Mouse (Mus musculus) MEL (cell line): ENCODE measurements around the gene Cwf19l1. TPM values are rescaled to one million over a fixed set of nuclear protein-coding genes. Genes with fewer than 3 reads are reported as not detected.

Source experiments
- DNase-seq: peaks from one replicate; pipeline ENCODE4 v3.0.0; 2011; ENCODE audit warnings: low read depth, low spot score
- H3K27ac ChIP-seq: 2 replicates; pipeline ENCODE4 v1.5.1; 2012; ENCODE audit warnings: low read depth, mild to moderate bottlenecking, control low read depth, low read length, moderate library complexity; ENCODE audit not compliant: control insufficient read depth
- H3K27me3 ChIP-seq, 2 experiments: fragments of 150-350 bp in 1 of 2; sonication (generic) in 1 of 2; 2 replicates each; pipeline ENCODE4 v1.6.1; 2012; ENCODE audit warnings: low read length in 2 of 2, mild to moderate bottlenecking in 2 of 2, improper control_type of control experiment in 1 of 2, moderate library complexity in 1 of 2; ENCODE audit not compliant: insufficient read depth in 2 of 2, control insufficient read depth in 1 of 2
- H3K36me3 ChIP-seq, 2 experiments: 2 replicates each; pipeline ENCODE4 v1.6.1; 2012 to 2014; ENCODE audit warnings: low read length in 2 of 2, improper control_type of control experiment in 1 of 2, inconsistent platforms in 1 of 2, mild to moderate bottlenecking in 1 of 2; ENCODE audit not compliant: insufficient read depth in 2 of 2, control insufficient read depth in 1 of 2
- H3K4me1 ChIP-seq, 2 experiments: fragments of 150-350 bp in 1 of 2; sonication (generic) in 1 of 2; 2 replicates each; pipeline ENCODE4 v1.6.1; 2012; ENCODE audit warnings: low read length in 2 of 2, improper control_type of control experiment in 1 of 2, mild to moderate bottlenecking in 1 of 2; ENCODE audit not compliant: insufficient read depth in 2 of 2, control insufficient read depth in 1 of 2
- H3K4me3 ChIP-seq, 2 experiments: fragments of 150-350 bp in 1 of 2; sonication (generic) in 1 of 2; 2 replicates each; pipeline ENCODE4 v1.5.1; 2012; ENCODE audit warnings: low read depth in 2 of 2, low read length in 2 of 2, mild to moderate bottlenecking in 2 of 2, moderate library complexity in 2 of 2, control low read depth in 1 of 2, improper control_type of control experiment in 1 of 2; ENCODE audit not compliant: control insufficient read depth in 1 of 2, insufficient read depth in 1 of 2
- H3K79me2 ChIP-seq: 2 replicates; pipeline ENCODE4 v1.6.1; 2012; ENCODE audit warnings: mild to moderate bottlenecking, low read length, moderate library complexity; ENCODE audit not compliant: control insufficient read depth, poor library complexity, insufficient read depth
- H3K9ac ChIP-seq: 2 replicates; pipeline ENCODE4 v1.6.1; 2012; ENCODE audit warnings: low read depth, mild to moderate bottlenecking, control low read depth, low read length, moderate library complexity; ENCODE audit not compliant: control insufficient read depth, poor library complexity, severe bottlenecking
- H3K9me3 ChIP-seq: fragments of 150-350 bp; sonication (generic); replicated peaks from 2 replicates; pipeline ENCODE4 v1.6.1; 2012; ENCODE audit warnings: mild to moderate bottlenecking, low read length, improper control_type of control experiment, moderate library complexity; ENCODE audit not compliant: insufficient read depth
- CHD1 ChIP-seq: IDR thresholded peaks from 2 replicates; pipeline ENCODE4 v1.6.1; 2012; ENCODE audit warnings: low read depth, mild to moderate bottlenecking, inconsistent platforms, low read length, improper control_type of control experiment
- CTCF ChIP-seq, 3 experiments: IDR thresholded peaks in 2 of 3; conservative IDR thresholded peaks in 1 of 3; 2 replicates each; pipeline ENCODE4 v1.5.1; 2011 to 2012; ENCODE audit warnings: low read length in 3 of 3, low read depth in 2 of 3, mild to moderate bottlenecking in 2 of 3, improper control_type of control experiment in 1 of 3, inconsistent platforms in 1 of 3, mixed read lengths in 1 of 3, moderate library complexity in 1 of 3; ENCODE audit not compliant: control insufficient read depth in 1 of 3, insufficient read depth in 1 of 3, poor library complexity in 1 of 3, severe bottlenecking in 1 of 3
- ETS1 ChIP-seq: IDR thresholded peaks from 2 replicates; pipeline ENCODE4 v1.6.1; 2012; ENCODE audit warnings: low read depth, mild to moderate bottlenecking, inconsistent platforms, low read length, improper control_type of control experiment, moderate library complexity
- GABPA ChIP-seq: IDR thresholded peaks from 2 replicates; pipeline ENCODE4 v1.6.1; 2012; ENCODE audit warnings: low read depth, mild to moderate bottlenecking, inconsistent platforms, low read length, improper control_type of control experiment, moderate library complexity
- GATA1 ChIP-seq: IDR thresholded peaks from 2 replicates; pipeline ENCODE4 v1.6.1; 2011; ENCODE audit warnings: low read depth, low read length, improper control_type of control experiment
- HCFC1 ChIP-seq: IDR thresholded peaks from 2 replicates; pipeline ENCODE4 v1.6.1; 2012; ENCODE audit warnings: low read depth, mild to moderate bottlenecking, inconsistent platforms, low read length, improper control_type of control experiment, moderate library complexity
- KAT2A ChIP-seq: conservative IDR thresholded peaks from 2 replicates; pipeline ENCODE4 v1.6.1; 2012; ENCODE audit warnings: low read depth, low read length, improper control_type of control experiment, inconsistent platforms
- MAX ChIP-seq: IDR thresholded peaks from 2 replicates; pipeline ENCODE4 v1.6.1; 2011; ENCODE audit warnings: low read length, improper control_type of control experiment
- MAZ ChIP-seq: IDR thresholded peaks from 2 replicates; pipeline ENCODE4 v1.6.1; 2012; ENCODE audit warnings: low read depth, mild to moderate bottlenecking, inconsistent platforms, low read length, improper control_type of control experiment
- MYB ChIP-seq: IDR thresholded peaks from 2 replicates; pipeline ENCODE4 v1.6.1; 2011; ENCODE audit warnings: mild to moderate bottlenecking, low read depth, low read length, improper control_type of control experiment
- MYC ChIP-seq: IDR thresholded peaks from 2 replicates; pipeline ENCODE4 v1.6.1; 2011; ENCODE audit warnings: low read depth, mild to moderate bottlenecking, low read length, improper control_type of control experiment, moderate library complexity
- RAD21 ChIP-seq: IDR thresholded peaks from 2 replicates; pipeline ENCODE4 v1.6.1; 2011; ENCODE audit warnings: mild to moderate bottlenecking, low read depth, low read length, improper control_type of control experiment
- RCOR1 ChIP-seq: IDR thresholded peaks from 2 replicates; pipeline ENCODE4 v1.6.1; 2012; ENCODE audit warnings: low read depth, mild to moderate bottlenecking, inconsistent platforms, low read length, improper control_type of control experiment
- SIN3A ChIP-seq: IDR thresholded peaks from 2 replicates; pipeline ENCODE4 v1.6.1; 2012; ENCODE audit warnings: low read length, improper control_type of control experiment, inconsistent platforms
- SMC3 ChIP-seq: IDR thresholded peaks from 2 replicates; pipeline ENCODE4 v1.6.1; 2011; ENCODE audit warnings: low read depth, low read length, improper control_type of control experiment
- TBP ChIP-seq: IDR thresholded peaks from 2 replicates; pipeline ENCODE4 v1.8.0; 2011; ENCODE audit warnings: low read depth, low read length, improper control_type of control experiment
- UBTF ChIP-seq: IDR thresholded peaks from 2 replicates; pipeline ENCODE4 v1.6.1; 2012; ENCODE audit warnings: low read depth, mild to moderate bottlenecking, inconsistent platforms, low read length, improper control_type of control experiment, moderate library complexity, borderline replicate concordance; ENCODE audit not compliant: insufficient read depth
- USF2 ChIP-seq, 2 experiments: IDR thresholded peaks; 2 replicates each; pipeline ENCODE4 v1.6.1; 2011 to 2012; ENCODE audit warnings: improper control_type of control experiment in 2 of 2, low read length in 2 of 2, borderline replicate concordance in 1 of 2, inconsistent platforms in 1 of 2, low read depth in 1 of 2, mild to moderate bottlenecking in 1 of 2; ENCODE audit not compliant: insufficient read depth in 1 of 2
- ZC3H11A ChIP-seq: IDR thresholded peaks from 2 replicates; pipeline ENCODE4 v1.6.1; 2012; ENCODE audit warnings: low read depth, mild to moderate bottlenecking, inconsistent platforms, low read length, improper control_type of control experiment
- ZNF384 ChIP-seq: IDR thresholded peaks from 2 replicates; pipeline ENCODE4 v1.6.1; 2012; ENCODE audit warnings: low read depth, mild to moderate bottlenecking, inconsistent platforms, low read length, improper control_type of control experiment
- polyA plus RNA-seq, 2 experiments: library from polyadenylated mRNA; stranded (reverse) in 1 of 2; unstranded in 1 of 2; fragments of >175 nt in 1 of 2; fragments of >200 nt in 1 of 2; gene quantifications; 2 replicates each; pipeline versions ENCODE4 v1.2.1 to v1.2.4; 2012; ENCODE audit warnings: low replicate concordance in 2 of 2, low read depth in 1 of 2; ENCODE audit not compliant: insufficient read length in 2 of 2, insufficient read depth in 1 of 2, missing spikeins in 1 of 2
- total RNA-seq: library from RNA; depleted of rRNA; stranded (reverse); fragments of 300-350 nt; gene quantifications from 2 replicates; pipeline ENCODE4 v1.2.3, GENCODE M21; 2012

Cwf19l1 gene
- total and polyA plus RNA-seq, 3 experiments: 28.2 to 68.6 TPM; not detected in 1

DNA sequence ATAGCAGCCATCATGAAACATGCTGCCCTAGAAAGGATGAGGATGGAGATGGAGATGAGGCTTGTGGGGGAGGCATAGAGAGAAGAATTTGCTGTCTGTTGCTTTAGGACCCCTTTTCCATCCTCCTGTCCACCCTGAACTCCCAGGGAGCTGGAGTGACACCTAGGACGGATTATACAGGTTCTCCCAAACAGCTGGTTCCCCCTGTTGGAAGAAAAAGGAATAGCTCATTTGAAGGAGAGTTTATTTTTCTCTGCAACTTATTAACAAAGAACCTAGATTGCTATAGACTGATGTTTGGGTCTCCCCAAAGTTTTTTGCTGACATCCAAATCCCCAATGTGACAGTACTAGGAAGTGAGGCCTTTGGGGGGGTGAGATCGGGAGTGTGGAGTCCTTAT, 12.7 kb upstream of the Cwf19l1 start:
- Histone ChIP-seq H3K27ac (no peak overlapping the region), H3K36me3 (peaks cover 3 to 21% of the 10 kb centered on the region in 2 experiments), H3K27me3 (peaks cover 16 to 17% of the 10 kb centered on the region in 2 experiments), H3K4me3 (no peak overlapping the region), H3K9me3 (no peaks in the 10 kb centered on the region), H3K4me1 (peaks cover 12 to 27% of the 10 kb centered on the region in 2 experiments), H3K79me2 (peaks cover 21% of the 10 kb centered on the region), H3K9ac (no peak overlapping the region)
- TF ChIP-seq ZC3H11A (no peak), MYB (no peak), SMC3 (0 out of 2 replicates have a peak, but pooled peaks have one; percentile 31), UBTF (no peak), GABPA (no peak), MAZ (0 out of 2 replicates have a peak, but pooled peaks have one; percentile 36), RAD21 (peak; percentile 52), CTCF (IDR thresholded peaks at IDR 0.05 in 2 of 3, conservative IDR thresholded peaks at IDR 0.05 in 1 of 3; ENCODE audit: control insufficient read depth in 1 of 3, insufficient read depth in 1 of 3, low read depth in 2 of 3, low read length in 3 of 3, poor library complexity in 1 of 3, severe bottlenecking in 1 of 3) (peak in 2 of 3 experiments; percentile 32 to 55; a peak in 4 of 6 replicates)
- peak; percentile 34 for DNase-seq

DNA sequence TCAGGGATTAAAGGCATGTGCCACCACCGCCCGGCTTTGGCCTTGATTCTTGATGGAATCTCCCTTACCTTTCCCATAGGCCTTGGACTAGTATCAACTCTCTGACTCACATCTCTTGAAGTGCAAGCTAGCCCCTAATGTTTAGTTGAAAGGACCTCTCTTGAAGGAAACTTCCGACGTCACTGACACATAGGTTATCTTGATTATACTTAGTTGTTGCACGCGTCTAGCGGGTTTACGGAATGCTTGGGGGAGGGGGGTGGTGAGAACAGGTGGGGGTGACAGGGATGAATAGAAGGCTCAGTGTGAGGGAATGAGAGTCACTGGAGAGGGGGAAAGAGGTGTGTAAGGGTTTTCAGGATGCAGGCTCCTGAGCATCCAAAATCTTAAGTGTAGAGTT, 11.3 kb upstream of the Cwf19l1 start:
- TF ChIP-seq HCFC1 (no peak), UBTF (no peak), MAZ (no peak), USF2 (IDR thresholded peaks at IDR 0.05; ENCODE audit: borderline replicate concordance in 1 of 2, insufficient read depth in 1 of 2, low read depth in 1 of 2, low read length in 2 of 2) (no peak), TBP (no peak), RCOR1 (no peak), KAT2A (no peak), GATA1 (no peak), ETS1 (no peak), CHD1 (no peak), MAX (no peak), CTCF (IDR thresholded peaks at IDR 0.05 in 2 of 3, conservative IDR thresholded peaks at IDR 0.05 in 1 of 3; ENCODE audit: control insufficient read depth in 1 of 3, insufficient read depth in 1 of 3, low read depth in 2 of 3, low read length in 3 of 3, poor library complexity in 1 of 3, severe bottlenecking in 1 of 3) (no peak), RAD21 (no peak), ZNF384 (no peak), SIN3A (no peak), MYB (no peak), SMC3 (no peak), MYC (no peak)
- Histone ChIP-seq H3K79me2 (peaks cover 24% of the 10 kb centered on the region), H3K9me3 (no peaks in the 10 kb centered on the region), H3K4me3 (no peak overlapping the region), H3K9ac (no peak overlapping the region), H3K27ac (no peak overlapping the region), H3K36me3 (peaks cover 13 to 34% of the 10 kb centered on the region in 2 experiments), H3K4me1 (peaks cover 12 to 36% of the 10 kb centered on the region in 2 experiments), H3K27me3 (peaks cover 9% of the 10 kb centered on the region in 2 experiments)
- no peak for DNase-seq
